Mouse (Mus musculus) ZHBTc4 (cell line): ENCODE measurements around the gene Fam155a.

ENCODE experiments used
- DNase-seq: peaks from one replicate; pipeline ENCODE4 v3.0.0-alpha.2; 2011; ENCODE audit warnings: low read depth, low spot score

The Fam155a gene

GRCm38 (mm10) chr8:9770999-9771605 is at the start of gene Fam155a:
Gene Fam155a (minus strand): TSS chr8:9771161.
- DNase-seq: peak; percentile 13

- DNase-seq: no peak
Measured at GRCm38 (mm10) chr8:9813273-9813946, 42.4 kb upstream of the Fam155a start.

GRCm38 (mm10) chr8:9810955-9811530 is 40.1 kb upstream of the Fam155a start:
- no peak for DNase-seq

- DNase-seq: peak; percentile 44
Measured at GRCm38 (mm10) chr8:9808596-9808995, 37.6 kb upstream of the Fam155a start.

DNA sequence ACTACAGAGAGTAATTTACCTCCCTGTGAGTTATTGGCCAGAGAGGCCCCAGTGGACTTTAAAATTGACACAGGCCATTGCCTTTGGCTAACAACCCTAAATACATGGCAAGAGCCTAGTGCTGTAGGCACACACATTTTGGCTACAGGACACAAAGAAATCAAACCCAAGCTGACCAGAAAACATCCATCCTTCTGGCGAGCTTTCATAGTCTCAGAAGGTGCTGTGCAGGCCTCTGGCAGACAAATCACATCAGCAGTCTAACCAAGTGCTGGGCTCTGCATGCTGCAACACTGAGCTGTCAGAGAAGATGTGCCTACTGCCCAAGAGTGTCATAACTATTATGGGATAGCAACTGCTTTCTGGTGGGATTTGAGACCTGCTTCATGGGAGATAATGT is 34.7 kb upstream of the Fam155a start:
- DNase-seq: no peak

GRCm38 (mm10) chr8:9800346-9800745 is 29.4 kb upstream of the Fam155a start:
- DNase-seq: peak; percentile 13

DNA sequence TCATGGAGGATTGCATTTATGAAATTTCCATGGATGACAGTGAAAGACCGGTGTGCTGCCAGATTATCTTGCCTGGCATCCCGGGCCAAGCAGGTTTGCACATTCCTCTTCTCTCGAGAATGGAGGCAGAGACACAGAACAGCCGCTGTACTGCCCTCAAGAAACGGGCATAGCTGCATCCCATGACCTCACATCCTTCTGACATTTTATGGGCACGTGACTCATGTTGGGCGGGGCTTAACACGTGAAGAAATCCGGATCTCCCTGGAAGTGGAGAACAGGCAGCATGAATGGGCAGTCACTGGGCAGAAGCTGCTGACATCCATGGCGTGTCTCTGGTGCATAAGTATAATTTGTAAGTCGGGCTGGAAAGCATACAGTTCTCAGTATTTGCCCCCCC is 29.0 kb upstream of the Fam155a start:
- no peak for DNase-seq

DNA sequence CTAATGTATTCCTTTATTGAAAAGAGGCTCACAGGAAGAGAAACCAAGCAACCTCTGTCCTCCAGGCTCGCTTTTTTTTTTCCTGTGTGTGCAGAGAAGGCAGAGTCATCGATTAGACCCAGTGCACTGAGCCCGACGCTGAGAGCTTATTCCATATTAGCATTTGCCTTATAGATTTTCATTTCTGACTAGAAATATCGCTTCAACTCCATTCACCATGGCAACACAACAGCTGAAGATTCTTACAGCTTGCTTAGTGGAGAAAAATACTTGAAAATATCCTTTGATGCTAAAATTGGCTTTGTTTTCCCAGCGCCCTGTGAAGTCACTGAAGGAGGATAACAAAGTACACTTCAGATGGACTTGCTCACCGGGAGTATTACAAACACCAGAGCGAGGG is 26.6 kb upstream of the Fam155a start:
- no peak for DNase-seq

DNA sequence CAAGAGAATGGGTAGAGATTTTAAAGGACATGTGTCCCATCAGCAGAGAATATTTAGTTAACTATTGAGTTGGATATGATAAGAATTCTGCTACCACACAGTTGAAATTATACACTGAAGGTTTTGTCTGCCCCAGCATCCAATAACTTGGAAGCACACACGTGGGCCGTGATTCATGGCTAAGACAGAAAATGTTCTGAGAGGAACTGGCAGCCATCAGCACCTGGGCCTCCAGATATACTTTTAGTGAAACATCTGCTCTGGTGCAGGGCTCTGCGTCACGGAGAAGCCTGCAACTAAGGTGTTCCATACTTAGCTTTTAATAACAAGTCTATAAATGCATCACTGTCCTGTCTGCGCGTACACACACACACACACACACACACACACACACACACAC is 24.8 kb upstream of the Fam155a start:
- no peak for DNase-seq

DNA sequence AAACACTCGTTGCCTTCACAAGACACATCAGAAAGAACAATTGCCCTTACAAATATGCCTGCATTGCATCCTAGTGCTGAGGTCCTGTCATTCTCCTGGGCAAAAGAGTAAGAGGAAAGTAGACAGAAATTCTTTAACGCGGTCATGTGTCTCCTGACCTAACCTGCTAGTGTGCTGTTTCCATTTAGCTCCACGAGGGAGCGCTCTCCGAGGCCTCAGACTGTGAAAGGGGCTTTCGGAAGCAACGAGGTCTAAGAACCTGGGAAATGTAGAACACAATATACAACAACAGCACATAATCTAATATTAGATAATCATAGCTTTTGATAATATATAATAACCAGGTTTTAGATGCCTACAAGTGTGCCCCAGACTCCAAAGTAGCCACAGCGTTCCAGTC is 22.4 kb upstream of the Fam155a start:
- peak; percentile 19 for DNase-seq

GRCm38 (mm10) chr8:9780332-9780731 is 9.4 kb upstream of the Fam155a start:
- DNase-seq: no peak

DNA sequence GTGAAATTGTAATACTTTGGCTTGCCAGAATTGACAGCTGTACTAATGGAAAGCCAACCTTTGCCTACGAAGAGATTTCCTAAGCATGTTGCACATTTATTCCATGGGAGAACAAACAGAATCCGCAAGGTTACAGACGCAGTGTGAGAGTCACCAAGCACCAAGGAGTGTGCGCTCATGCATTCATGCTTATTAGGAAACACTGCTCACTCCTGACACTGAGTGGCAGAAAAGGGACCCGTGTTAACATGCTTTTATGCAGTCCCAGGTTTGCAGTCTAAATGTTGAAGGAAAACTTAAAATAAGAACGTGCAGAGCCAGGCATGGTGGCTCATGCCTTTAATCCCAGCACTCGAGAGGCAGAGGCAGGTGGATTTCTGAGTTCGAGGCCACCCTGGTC is 7.2 kb upstream of the Fam155a start:
- no peak for DNase-seq

GRCm38 (mm10) chr8:9776818-9777217 is 5.9 kb upstream of the Fam155a start:
- no peak for DNase-seq

DNA sequence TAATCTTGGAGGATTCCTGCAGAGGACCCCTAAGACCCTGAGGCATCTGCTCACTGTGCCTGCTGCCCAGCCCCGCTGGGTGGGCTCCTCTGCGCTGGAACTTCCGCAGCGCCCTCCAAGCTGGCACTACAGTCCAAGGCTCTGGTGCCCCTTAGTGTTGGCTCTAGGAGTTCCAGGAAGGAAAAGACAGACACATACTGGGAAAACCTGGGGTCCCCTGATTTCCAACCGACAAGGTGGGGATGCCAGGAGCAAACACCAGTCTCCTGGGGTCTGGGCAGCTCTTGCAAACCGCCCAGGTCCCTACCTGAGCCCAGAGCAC is 1.5 kb upstream of the Fam155a start:
- DNase-seq: no peak

DNA sequence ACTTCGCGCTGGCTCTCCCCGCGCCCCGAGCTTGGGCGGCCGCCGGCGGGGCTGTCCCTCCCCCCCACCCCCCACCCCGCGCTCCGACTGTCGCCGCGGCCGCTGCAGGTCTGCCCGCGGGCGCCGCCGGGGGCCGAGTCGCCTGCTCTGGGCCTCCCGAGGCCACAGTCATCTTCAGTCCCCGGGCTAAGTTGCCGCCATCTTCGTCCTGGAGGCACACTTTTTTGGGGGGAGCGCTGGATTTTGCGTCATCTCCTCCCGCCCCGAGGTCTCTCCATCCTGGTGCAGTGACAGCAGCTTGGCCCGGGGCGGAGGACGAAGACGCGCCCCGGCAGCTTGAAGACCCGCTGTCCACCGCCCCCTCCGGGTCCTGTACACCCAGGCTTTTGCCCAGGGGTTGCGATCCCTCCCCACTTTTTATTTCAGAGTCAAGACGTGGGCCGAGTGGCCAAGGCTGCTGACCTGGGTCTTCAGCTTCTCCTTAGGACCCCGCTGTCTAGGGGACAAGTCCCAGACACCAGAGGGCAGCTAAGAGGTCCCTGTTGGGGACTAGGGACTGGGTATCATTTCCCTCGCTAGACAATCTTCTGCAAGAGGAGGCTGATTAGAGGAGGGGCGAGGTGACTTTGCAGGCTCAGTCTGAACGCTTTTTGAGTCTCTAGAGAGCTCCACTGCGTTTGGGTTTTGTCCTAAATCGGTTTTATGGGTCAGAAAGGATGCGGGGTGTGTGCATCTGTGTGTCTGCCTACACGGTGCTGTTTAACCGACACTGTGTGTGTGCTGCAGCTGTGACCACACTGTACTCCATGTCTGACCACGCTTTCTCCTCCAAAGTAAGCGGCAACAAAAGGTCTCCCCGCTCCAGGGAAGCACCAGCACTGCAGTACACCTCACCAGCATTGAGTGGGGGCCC is 901 bp upstream of the Fam155a start:
- DNase-seq: peak; percentile 5

- peak; percentile 29 for DNase-seq
Measured at GRCm38 (mm10) chr8:9770261-9770998, 531 bp downstream of the Fam155a start.

GRCm38 (mm10) chr8:9769061-9769460 is 1.9 kb downstream of the Fam155a start:
- peak; percentile 65 for DNase-seq

- DNase-seq: no peak
Measured at GRCm38 (mm10) chr8:9735169-9735568, 35.8 kb downstream of the Fam155a start.

DNA sequence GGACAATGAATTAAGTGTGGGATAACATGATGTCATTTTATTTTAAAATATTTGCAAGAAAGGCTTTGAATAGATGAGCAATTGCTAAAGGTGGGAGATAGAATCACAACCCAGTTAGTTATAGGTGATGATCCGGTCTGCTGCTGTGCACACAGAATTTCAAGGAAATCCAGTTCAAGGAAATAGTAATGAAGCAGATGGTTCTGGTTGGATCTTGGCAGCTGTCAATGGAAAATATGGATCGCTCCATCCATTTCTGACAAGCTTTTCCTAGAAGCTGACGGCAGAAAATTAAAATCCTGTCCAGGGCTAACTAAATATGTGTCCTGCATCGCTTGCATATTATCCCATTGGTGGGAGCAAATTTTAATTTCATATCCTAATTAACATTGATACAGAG is 61.2 kb downstream of the Fam155a start:
- DNase-seq: no peak

DNA sequence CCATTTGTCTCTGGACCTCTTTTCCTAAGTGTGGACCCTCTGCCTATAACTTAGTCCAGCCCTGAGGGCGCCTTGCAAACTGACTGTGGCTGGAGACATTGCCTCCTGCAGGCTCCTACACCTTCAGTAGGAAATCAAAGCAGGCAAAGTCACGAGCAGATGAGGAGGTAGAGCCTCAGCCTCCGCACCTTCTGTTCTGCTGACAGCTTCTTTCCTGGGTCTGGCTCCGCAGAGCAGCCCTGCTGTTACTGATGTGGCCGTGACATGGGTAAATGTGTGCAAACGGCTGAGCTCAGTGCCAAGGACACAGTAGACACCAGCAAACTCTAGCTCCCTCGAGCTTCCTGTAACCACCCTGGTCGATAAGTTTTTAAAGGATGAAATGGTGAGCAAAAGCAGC is 63.5 kb downstream of the Fam155a start:
- DNase-seq: no peak

DNA sequence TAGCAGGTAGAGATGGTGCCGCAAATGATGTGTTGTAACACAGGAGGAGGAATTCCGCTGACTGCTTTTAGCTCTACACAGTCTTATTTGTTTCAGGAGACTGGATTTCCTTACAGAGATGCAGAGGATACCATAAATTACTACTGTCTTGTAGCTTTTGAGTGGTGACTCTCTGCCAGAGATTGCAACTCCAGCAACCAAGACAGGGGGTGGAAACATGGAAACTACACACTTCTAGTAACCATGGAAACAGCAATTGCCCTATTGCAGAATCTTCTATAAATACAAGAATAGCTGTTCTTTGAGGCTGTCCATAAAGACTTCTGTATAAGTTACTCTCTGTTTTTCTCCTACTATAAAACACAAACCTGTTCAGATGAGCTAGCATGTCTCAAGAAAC is 76.2 kb downstream of the Fam155a start:
- DNase-seq: no peak

- peak; percentile 18 for DNase-seq
Measured at GRCm38 (mm10) chr8:9692370-9692769, 78.6 kb downstream of the Fam155a start.
